Mouse (Mus musculus) urinary bladder, postnatal 10 days (tissue): ENCODE data around the gene Pex12.
"Not testable (repeated sequence)": the region's sequence is repeated elsewhere in the genome, so short reads cannot be mapped to it uniquely, and the experiment has no call there.

Source experiments
- DNase-seq: peaks from one replicate; pipeline ENCODE4 v3.0.0; 2022; ENCODE audit warnings: low spot score

The Pex12 gene

GRCm38 (mm10) chr11:83286566-83286965 is 15.8 kb downstream of the Pex12 start, which contains the start of gene Slfn14:
Slfn14 (minus strand) TSS chr11:83286726.
- DNase-seq: no peak

- no peak for DNase-seq
Measured at GRCm38 (mm10) chr11:83285627-83286026, 16.8 kb downstream of the Pex12 start.

GRCm38 (mm10) chr11:83282084-83282483 is 20.3 kb downstream of the Pex12 start:
- no peak for DNase-seq

- no peak for DNase-seq
Measured at GRCm38 (mm10) chr11:83279691-83280090, 22.7 kb downstream of the Pex12 start.

DNA sequence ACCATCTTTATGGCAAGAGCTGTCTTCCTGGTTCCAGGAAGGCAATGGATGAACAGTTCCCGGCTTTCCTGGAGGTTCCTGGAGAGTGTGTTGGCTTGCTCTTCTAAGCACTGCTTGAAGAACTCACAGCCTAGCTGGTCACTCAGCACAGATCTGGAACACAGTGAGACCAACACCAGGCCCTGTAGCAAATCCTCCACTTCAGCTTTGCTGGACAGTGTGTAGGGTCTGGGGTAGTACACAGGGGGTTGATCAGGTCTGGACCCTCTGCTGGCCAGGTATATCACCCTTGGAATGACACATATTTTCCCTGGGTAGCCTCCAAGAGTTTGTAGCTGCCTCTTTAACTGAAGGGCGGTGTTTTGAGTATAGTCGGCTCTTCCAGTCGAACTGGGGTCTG is 23.4 kb downstream of the Pex12 start:
- DNase-seq: no peak

- DNase-seq: no peak
Measured at GRCm38 (mm10) chr11:83276251-83276650, 26.1 kb downstream of the Pex12 start.

GRCm38 (mm10) chr11:83271951-83272843 is 30.2 kb downstream of the Pex12 start:
- no peak for DNase-seq

DNA sequence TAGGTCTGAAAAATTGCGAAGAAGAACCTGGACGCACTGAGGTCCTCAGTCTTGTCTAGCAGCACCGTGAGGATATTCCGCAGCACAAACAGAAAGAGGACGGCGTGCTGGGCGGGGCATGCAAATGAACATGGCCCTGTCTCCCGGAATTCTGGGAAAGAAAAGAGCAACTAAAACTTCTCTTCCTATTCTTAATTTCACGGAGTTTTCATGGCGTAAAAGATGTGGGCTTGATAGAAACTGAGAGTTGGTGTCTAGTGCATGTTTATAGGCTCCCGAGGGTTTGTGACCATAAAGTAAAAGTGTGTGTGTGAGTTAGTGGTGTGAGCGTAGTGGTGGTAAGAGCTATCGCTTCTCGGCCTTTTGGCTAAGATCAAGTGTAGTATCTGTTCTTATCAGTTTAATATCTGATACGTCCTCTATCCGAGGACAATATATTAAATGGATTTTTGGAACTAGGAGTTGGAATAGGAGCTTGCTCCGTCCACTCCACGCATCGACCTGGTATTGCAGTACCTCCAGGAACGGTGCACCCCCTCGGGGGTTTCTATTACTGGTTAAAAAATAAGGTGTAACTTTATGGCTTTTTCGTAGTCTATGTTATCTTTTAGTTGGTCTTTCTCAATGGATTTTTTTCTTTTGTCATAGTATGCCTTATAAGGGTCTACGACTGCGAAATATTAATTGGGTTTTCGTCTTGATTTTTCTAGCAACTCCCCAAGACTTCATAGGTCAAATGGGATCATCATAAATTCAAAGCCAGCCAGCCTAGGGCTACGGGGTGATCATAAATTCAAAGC is 31.0 kb downstream of the Pex12 start:
- DNase-seq: no peak

- no peak for DNase-seq
Measured at GRCm38 (mm10) chr11:83270842-83271150, 31.6 kb downstream of the Pex12 start.

DNA sequence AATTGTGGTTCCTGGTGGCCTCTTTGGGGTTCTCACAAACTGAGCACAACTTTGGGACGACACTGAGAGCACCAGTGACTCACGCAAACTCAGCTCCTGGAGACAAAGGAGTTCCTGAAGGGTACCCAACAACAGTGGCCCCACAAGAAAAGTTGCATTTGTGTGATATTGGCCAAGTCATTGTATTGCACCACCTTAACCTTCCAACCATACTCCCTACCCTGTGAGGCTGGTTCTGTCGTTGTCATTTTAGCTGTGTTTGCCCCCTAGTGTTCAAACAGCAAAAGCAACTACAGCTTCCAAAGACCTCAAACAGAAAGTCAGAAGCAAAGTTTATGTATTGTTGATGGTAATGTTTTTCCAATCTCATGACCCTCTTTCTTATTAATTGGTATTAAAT is 39.2 kb downstream of the Pex12 start:
- DNase-seq: no peak

- no peak for DNase-seq
Measured at GRCm38 (mm10) chr11:83262673-83263072, 39.7 kb downstream of the Pex12 start.

DNA sequence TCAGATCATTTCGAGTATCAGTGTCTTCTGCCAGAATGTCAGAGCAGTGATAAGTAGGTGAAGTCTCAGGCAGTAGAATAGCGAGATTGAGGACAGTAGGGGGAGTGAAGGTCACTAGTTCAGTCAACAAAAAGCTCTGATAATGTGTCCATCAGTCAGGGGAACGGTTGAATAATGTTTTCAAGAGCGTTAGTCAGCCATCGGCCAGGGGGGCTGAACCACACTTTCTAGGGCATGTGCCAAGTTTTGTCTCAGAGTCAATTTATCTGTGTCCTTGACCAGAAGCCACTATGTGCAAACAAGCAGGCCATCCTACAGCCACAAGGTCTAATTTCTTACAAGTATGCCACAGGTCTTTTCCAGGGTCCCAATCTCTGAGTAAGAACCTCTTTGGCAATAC is 45.2 kb downstream of the Pex12 start:
- DNase-seq: not testable (repeated sequence)
